Mouse (Mus musculus) embryonic stem cell, embryonic (primary cell): Measurements from ENCODE around the gene Svopl.

Experiments used
- CTCF ChIA-PET, 4 experiments: fragments of 300-600 bp in 2 of 4; fragments of 350-600 bp in 2 of 4; sonication (Branson Sonifier 250); formaldehyde crosslinking; loops; one replicate each; lab custom pipeline; 2022; ENCODE audit warnings: inconsistent platforms in 2 of 4; lab: Charles Lee
- POLR2A ChIA-PET, 4 experiments: fragments of 300-600 bp in 2 of 4; fragments of 350-600 bp in 2 of 4; sonication (Branson Sonifier 250); formaldehyde crosslinking; loops; one replicate each; lab custom pipeline; 2022; ENCODE audit warnings: antibody characterized with exemption in 4 of 4, inconsistent platforms in 1 of 4; lab: Charles Lee

Svopl gene

GRCm38 (mm10) chr6:38055471-38056330 lies 8.9 kb upstream of the Svopl start:
- ChIA-PET POLR2A (interaction anchor here in 3 of 4 experiments (0.6 to 1.4 kb wide), 8 partner anchors 10 to 463 kb away, joined by 3 to 6 read pairs (median 3); no protein-coding TSS in a partner anchor), CTCF (interaction anchor here in 2 of 4 experiments (0.9 to 1.7 kb wide), 5 partner anchors 10 to 597 kb away, joined by 3 to 5 read pairs (median 3); no protein-coding TSS in a partner anchor)

DNA sequence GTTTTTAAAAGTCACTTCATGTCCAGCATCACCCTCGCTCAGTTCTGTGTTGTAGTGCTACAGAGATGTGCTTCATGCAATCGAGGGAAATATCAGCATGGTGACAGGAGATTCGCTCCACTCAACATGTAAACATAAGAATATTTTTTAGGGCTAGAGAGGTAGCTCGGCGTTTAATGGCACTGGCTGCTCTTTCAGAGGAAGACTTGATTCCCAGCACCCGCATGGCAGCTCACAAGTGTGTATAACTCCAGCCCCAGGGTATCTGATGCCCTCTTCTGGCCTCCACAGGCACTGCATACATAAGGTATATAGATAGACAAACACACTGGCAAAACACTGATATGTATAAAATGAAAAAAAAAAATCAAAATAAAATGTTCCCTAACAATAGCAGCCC lies 2.8 kb upstream of the Svopl start:
- ChIA-PET POLR2A (interaction anchor here in 2 of 4 experiments (0.6 to 1.5 kb wide), 6 partner anchors 40 to 248 kb away, joined by 3 to 4 read pairs (median 4); no protein-coding TSS in a partner anchor), CTCF (interaction anchor here in 3 of 4 experiments (0.7 to 2.3 kb wide), 7 partner anchors 10 to 457 kb away, joined by 3 to 10 read pairs (median 4); no protein-coding TSS in a partner anchor)

DNA sequence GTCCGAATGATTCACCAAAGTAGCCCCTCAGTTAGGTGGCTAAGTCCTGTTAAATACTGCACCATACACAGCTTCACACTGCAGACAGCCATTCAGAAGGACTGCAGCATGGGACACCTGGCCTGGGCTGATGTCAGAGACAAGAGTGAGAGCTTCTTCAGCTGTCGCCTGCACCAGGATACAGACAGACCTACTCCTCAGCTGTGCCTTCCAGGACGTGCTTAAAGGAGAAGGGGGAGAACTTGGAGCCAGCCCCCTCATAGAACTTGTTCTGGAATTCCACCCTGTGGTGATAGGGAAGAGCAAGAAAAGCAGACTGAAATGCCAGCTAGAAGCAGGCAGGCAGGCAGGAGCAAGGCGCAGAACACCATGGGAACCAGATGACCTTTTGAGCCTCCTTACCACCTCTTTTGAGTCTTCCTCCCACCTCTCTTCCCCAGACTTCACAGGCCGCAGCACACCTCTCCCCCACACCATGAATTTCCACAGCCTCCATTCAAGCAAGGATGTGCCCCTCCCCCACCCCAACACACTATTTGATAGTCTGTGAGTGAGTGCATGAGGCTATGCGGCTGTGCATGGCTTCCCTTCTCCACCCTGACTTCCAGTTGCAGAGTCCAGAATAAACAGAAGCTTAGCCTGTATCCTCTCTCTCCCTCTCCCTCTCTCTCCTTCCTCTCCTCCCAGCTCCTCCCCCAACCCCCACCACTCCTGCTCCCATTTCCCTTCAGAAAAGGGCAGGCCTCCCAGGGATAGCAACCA lies 2.2 kb upstream of the Svopl start:
- POLR2A ChIA-PET = interaction anchor here in 2 of 4 experiments (0.6 to 1.5 kb wide), 7 partner anchors 39 to 249 kb away, joined by 3 to 4 read pairs (median 3); no protein-coding TSS in a partner anchor
- CTCF ChIA-PET = interaction anchor here in 3 of 4 experiments (0.7 to 2.3 kb wide), 8 partner anchors 10 to 457 kb away, joined by 3 to 10 read pairs (median 4); no protein-coding TSS in a partner anchor

- ChIA-PET POLR2A (interaction anchor here in 1 of 4 experiments (1.1 kb wide), 1 partner anchor 204 kb away, joined by 3 read pairs; no protein-coding TSS in a partner anchor), CTCF (interaction anchor here in 1 of 4 experiments (1.1 kb wide), 1 partner anchor 144 kb away, joined by 3 read pairs; no protein-coding TSS in a partner anchor)
Measured at GRCm38 (mm10) chr6:38048003-38048402, 1.2 kb upstream of the Svopl start.

DNA sequence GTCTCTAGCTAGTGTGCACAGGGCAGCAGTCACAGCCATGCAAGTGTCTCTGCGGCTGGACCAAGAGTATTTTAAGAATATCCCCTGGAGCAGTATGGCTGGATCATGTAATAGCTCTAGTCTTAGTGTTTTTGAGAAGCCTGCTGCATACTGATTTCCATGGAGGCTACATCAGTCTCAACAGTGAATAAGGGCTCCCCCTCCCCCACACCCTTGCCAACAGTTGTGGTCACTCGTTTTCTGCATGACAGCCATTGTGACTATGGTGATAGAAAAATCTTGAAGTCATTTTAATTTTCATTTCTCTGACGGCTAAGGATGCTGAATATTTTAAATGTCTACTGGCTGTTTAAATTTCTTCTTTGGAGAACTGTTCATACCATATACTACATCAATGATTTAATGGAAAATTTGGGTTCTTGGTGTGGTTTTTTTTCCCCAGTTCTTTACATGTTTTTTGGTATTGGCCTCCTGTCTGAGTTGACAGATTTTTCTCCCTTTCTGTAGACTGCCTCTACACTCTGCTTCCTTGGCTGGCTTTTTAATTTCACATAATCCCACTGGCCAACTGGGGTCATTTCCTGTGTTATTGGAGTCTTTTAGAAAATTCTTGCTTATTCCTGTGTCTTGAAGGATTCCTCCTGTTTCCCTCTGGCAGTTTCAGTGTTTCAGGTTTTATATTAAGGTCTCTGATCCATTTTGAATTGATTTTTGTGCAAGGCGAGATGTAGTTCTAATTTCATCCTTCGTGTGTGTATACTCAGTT lies 13.8 kb downstream of the Svopl start:
- ChIA-PET CTCF (interaction anchor here in 1 of 4 experiments (0.7 kb wide), 1 partner anchor 16 kb away, joined by 3 read pairs; no protein-coding TSS in a partner anchor), POLR2A (no interaction called here)

- ChIA-PET CTCF (interaction anchor here in 2 of 4 experiments (0.7 to 1.1 kb wide), 2 partner anchors 15 to 34 kb away, joined by 3 read pairs; no protein-coding TSS in a partner anchor), POLR2A (interaction anchor here in 1 of 4 experiments (1.0 to 1.1 kb wide), 2 partner anchors 13 to 27 kb away, joined by 3 to 4 read pairs; no protein-coding TSS in a partner anchor)
Measured at GRCm38 (mm10) chr6:38031924-38032540, 14.8 kb downstream of the Svopl start.

DNA sequence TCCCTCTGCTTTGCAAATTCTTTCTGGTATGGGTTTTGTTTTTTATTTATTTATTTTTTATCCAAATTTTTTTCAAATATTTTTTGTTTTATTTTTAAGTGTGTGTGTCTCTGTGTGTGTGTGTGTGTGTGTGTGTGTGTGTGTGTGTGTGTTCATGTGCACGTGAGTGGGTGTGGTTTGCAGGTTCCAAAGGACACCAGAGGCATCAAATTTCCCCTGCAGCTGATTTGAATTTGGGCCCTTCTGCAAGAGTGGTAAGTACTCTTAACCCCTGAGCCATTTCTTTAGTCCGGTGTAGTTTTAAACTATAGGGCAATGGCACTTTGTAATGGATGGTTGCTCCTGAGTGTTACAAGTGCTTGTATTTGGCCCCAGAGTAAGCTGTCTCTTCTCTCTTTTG lies 18.6 kb downstream of the Svopl start:
- ChIA-PET POLR2A (interaction anchor here in 1 of 4 experiments (0.5 kb wide), 1 partner anchor 234 kb away, joined by 4 read pairs; no protein-coding TSS in a partner anchor), CTCF (interaction anchor here in 2 of 4 experiments (0.7 to 1.1 kb wide), 2 partner anchors 21 to 42 kb away, joined by 3 to 4 read pairs; no protein-coding TSS in a partner anchor)

DNA sequence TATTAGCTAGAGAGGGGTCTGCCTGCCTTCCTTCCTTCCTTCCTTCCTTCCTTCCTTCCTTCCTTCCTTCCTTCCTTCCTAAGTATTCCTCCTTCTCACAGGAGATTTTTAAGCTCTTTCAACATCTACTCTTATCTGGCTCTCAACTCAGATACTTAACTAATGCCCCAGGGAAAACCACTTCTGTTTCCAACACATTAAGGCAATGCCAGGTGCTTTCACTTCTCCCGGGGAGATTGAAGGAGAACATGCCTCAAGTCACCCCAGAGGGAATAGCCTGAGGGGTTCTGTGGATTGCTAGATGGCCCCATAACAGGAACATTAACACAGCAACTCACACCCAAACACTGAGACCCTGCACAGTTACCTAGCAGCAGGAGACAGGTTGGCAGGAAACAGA lies 19.0 kb downstream of the Svopl start:
- ChIA-PET POLR2A (no interaction called here), CTCF (interaction anchor here in 2 of 4 experiments (0.7 to 1.1 kb wide), 2 partner anchors 22 to 42 kb away, joined by 3 to 4 read pairs; no protein-coding TSS in a partner anchor)

GRCm38 (mm10) chr6:38023284-38023683 lies 23.5 kb downstream of the Svopl start:
- ChIA-PET CTCF (no interaction called here), POLR2A (no interaction called here)

DNA sequence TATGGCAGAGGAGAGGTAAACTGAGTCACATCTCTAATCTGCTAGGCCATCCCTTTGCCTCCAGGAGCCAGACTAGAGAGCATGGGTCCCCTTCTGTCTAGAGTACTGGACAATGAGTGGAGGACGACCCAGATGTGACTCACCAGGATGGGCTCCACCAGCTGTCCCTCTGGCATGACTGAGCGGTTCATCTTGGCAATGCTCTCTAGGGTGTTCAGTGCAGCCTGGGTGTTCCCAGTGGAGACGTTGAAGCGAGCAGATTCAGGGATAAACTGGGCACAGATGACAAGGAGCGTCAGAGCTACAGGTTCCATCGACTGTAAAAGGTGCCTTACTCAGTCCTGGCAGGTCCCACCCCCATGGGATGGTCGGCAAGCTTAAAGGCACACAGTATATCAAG lies 25.4 kb downstream of the Svopl start:
- ChIA-PET CTCF (interaction anchor here in 1 of 4 experiments (1.0 kb wide), 1 partner anchor 14 kb away, joined by 6 read pairs; no protein-coding TSS in a partner anchor), POLR2A (no interaction called here)

GRCm38 (mm10) chr6:38012829-38013228 lies 34.0 kb downstream of the Svopl start:
- POLR2A ChIA-PET = no interaction called here
- CTCF ChIA-PET = no interaction called here

DNA sequence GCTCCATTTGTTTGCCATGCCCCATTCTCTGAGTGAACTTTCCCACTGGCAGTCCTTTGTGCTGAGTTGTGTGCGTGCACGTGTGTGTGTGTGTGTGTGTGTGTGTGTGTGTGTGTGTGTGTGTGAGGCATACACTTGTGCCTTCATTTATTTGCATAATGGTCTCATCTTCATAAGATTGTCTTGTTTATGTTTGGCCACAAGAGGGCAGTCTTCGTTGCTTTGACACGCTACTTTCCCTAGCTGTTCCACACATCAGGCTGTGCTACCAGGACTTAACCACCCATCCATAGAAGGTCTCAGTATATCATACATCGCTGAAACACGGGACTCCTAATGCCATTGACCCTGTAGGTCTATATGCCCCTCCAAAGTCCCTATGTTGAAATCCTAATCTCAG lies 39.3 kb downstream of the Svopl start:
- CTCF ChIA-PET = interaction anchor here (0.6 to 2.6 kb wide), 48 partner anchors 10 to 1159 kb away, joined by 3 to 18 read pairs (median 4); no protein-coding TSS in a partner anchor
- POLR2A ChIA-PET = interaction anchor here in 3 of 4 experiments (0.6 to 1.2 kb wide), 5 partner anchors 42 to 1757 kb away, joined by 3 to 9 read pairs (median 4); no protein-coding TSS in a partner anchor

DNA sequence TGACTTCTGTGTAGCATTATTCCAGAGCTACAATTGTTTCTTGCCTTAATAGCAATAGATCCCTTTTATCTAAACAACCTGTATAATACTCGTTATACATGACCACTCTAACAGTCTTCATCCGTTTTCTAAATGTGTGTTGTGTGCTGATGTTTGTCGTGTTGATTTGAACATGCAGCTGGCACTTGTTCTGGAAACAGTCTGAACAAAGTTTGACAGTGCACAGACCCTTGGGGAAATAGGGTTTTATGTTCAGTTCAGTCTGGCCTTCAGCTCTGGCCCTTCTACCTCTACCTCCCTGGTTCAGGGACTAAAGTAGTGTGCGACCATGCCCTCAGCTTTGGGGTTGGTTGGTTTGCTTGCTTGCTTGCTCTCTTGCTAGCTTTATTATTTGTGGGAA lies 79.4 kb downstream of the Svopl start:
- CTCF ChIA-PET = interaction anchor here in 1 of 4 experiments (1.8 kb wide), 1 partner anchor 92 kb away, joined by 3 read pairs; no protein-coding TSS in a partner anchor
- POLR2A ChIA-PET = interaction anchor here in 2 of 4 experiments (0.6 to 1.0 kb wide), 2 partner anchors 33 to 98 kb away, joined by 3 read pairs; no protein-coding TSS in a partner anchor

DNA sequence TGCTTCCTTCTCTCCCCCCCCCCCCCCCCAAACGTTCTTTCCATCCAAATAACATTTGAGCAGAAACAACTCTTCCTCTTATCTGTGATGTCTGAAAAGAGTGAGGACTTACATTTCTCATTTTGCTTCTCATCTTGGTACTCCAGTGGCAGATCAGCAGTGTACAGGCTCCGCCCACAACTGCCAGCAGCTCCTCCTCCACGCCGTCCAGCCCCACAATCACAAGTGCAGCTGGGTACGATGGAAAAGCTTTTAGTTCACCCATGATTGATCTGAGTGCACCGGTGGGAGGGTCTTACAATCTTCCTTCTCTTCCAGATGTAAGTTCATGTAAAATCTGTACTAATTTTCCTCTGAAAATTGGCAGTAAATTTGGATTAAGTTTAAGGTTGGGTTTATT lies 95.5 kb downstream of the Svopl start:
- CTCF ChIA-PET = interaction anchor here in 1 of 4 experiments (0.7 kb wide), 1 partner anchor 301 kb away, joined by 3 read pairs; no protein-coding TSS in a partner anchor
- POLR2A ChIA-PET = interaction anchor here in 1 of 4 experiments (1.8 to 1.9 kb wide), 2 partner anchors 9 to 15 kb away, joined by 6 to 7 read pairs; no protein-coding TSS in a partner anchor

GRCm38 (mm10) chr6:37936498-37936897 lies 110.3 kb downstream of the Svopl start:
- ChIA-PET POLR2A (interaction anchor here in 2 of 4 experiments (0.7 to 1.9 kb wide), 4 partner anchors 9 to 15 kb away, joined by 3 to 6 read pairs (median 3); no protein-coding TSS in a partner anchor), CTCF (no interaction called here)
